Mouse (Mus musculus) lung, embryonic 14.5 days (tissue): ENCODE measurements around the gene H2-K1. TPM values are rescaled to one million over a fixed set of nuclear protein-coding genes. Genes with fewer than 3 reads are reported as not detected.
A peak's percentile ranks its signal among the peaks of the same experiment; 100 is the strongest.
"Not testable (repeated sequence)": the region's sequence is repeated elsewhere in the genome, so short reads cannot be mapped to it uniquely, and the experiment has no call there.

Experiments
- ATAC-seq: fragments of 200-750 bp; cut with Nextera tagmentation; 2 replicates; pipeline ENCODE4 v1.8.0; 2017; ENCODE audit warnings: mild to moderate bottlenecking, moderate TSS enrichment, moderate library complexity; ENCODE audit not compliant: insufficient read depth
- DNase-seq: peaks from one replicate; pipeline ENCODE4 v3.0.0-alpha.2; 2015
- H3K27ac ChIP-seq: fragments of 300-500 bp; sonication (generic); 2 replicates; pipeline ENCODE4 v1.5.1; 2014; ENCODE audit warnings: low read depth, mild to moderate bottlenecking, moderate library complexity
- H3K27me3 ChIP-seq: fragments of 300-500 bp; sonication (generic); 2 replicates; pipeline ENCODE4 v1.6.1; 2014; ENCODE audit warnings: low read length, control low read depth; ENCODE audit not compliant: insufficient read depth
- H3K36me3 ChIP-seq: fragments of 300-500 bp; sonication (generic); 2 replicates; pipeline ENCODE4 v1.6.1; 2014; ENCODE audit warnings: control low read depth; ENCODE audit not compliant: insufficient read depth
- H3K4me1 ChIP-seq: fragments of 300-500 bp; sonication (generic); 2 replicates; pipeline ENCODE4 v1.6.1; 2014; ENCODE audit warnings: antibody characterized with exemption, control low read depth; ENCODE audit not compliant: insufficient read depth
- H3K4me2 ChIP-seq: fragments of 300-500 bp; sonication (generic); 2 replicates; pipeline ENCODE4 v1.6.1; 2014; ENCODE audit warnings: mild to moderate bottlenecking
- H3K4me3 ChIP-seq: fragments of 300-500 bp; sonication (generic); 2 replicates; pipeline ENCODE4 v1.5.1; 2014; ENCODE audit warnings: low read depth, low read length
- H3K9ac ChIP-seq: fragments of 300-500 bp; sonication (generic); 2 replicates; pipeline ENCODE4 v1.6.1; 2014
- H3K9me3 ChIP-seq: fragments of 300-500 bp; sonication (generic); 2 replicates; pipeline ENCODE4 v1.6.1; 2016; ENCODE audit warnings: low read depth, low read length, control low read depth
- CTCF ChIP-seq: IDR thresholded peaks from 2 replicates; pipeline ENCODE4 v1.5.1; 2016; ENCODE audit warnings: antibody characterized with exemption, low read depth
- WGBS: fragments of 180-500 bp; shearing (Covaris S2); extraction: QIAGEN DNeasy Blood & Tissue Kit; methylation state at CpG from one replicate; pipeline ENCODE4 v1.1.7; 2014; 5-methylcytosine and 5-hydroxymethylcytosine counted together
- polyA plus RNA-seq: library from polyadenylated mRNA; unstranded; fragments of >200 nt; fragmentation: Nextera tagmentation; extraction: Ambion mirVana; gene quantifications from 2 replicates; pipeline ENCODE4 v1.2.1, GENCODE M21; 2014

Gene H2-K1
- polyA plus RNA-seq, 1 experiment from 2014 or later: 24.4 TPM

DNA sequence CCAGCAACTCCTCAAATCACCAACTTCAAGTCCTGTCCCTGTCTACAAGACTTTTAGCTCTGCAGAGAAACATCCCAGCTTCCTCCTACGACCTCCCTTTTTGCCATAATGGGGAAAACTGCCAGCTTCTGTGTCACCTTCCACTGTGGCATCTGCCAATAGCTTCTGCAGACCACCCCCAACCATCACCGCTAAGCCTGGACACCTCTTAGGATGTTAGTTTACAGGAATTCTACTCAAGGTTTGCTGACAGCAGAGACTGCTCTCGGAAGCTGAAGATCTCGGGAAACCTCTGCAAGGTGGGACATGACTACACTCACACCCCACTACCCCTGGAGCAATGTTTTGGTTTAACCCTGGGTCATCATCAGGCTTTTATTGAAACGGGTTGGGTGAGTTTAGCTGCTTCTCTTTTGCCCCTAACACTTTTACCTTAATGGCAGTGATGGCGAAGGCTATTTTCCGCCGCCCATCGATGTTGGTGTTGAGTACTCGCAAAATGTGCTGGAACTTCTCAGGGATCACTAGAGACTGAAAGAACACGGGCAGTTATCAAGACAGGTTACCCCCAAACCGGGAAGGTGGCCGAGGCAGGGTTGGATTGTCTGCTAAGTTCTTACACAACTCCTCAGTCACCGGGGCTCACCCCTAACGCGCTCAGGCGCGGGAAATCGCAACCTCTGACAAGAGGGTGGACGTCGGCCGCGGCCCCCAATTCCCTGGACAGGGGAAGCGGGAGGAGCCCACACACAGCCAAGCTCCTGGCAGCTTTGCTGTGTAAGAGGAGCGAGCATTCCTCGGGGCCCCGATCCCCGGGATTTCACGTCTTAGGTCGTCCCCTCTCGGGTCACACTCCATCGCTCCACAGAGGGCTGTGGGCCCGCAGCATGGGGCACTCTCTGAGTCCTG is 45.2 kb downstream of the H2-K1 start:
- Histone ChIP-seq H3K4me2 (peak overlapping the region; percentile 100), H3K9ac (peak overlapping the region; percentile 99), H3K4me3 (peak overlapping the region; percentile 99), H3K27ac (peak overlapping the region; percentile 97), H3K27me3 (no peaks in the 10 kb centered on the region), H3K9me3 (no peaks in the 10 kb centered on the region), H3K36me3 (peaks cover 56% of the 10 kb centered on the region), H3K4me1 (peaks cover 26% of the 10 kb centered on the region; the same call in 1 of the 2 replicates)
- peak; percentile 12 for ATAC-seq
- WGBS: under 1% methylated on average over 33 of the region's 33 CpGs
- no peak for DNase-seq
- TF ChIP-seq CTCF: no peak

DNA sequence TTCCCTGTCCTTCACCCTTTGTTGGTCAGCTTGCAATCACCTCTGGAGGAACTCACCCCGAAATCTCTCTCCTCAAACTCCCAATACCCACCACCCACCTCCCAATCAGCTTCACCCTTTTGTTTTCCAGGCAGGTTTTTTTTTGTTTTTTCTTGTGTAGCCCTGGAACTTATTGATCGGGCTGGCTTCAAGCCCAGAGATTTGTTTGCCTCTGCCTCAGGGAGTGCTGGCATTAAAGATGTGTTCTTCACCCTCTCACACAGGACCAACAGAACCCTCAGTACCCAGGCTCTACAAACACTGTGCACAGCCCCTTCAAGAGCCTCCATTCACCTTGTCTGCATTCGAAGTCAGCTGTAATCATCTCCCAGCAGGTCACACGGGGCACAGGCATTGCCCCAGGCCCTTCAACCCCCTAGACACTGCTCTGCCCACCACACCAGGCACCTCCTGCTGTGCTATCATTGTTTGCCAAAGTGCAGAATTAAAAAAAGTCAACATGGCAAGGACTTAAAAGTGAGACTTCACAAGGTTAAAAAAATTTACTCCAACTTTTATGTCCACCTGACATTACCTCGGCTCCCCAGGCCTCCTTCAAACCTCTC is 46.1 kb downstream of the H2-K1 start:
- peak overlapping the region; percentile 100 for H3K4me2 ChIP-seq
- TF ChIP-seq CTCF: no peak
- H3K9me3 ChIP-seq: no peaks in the 10 kb centered on the region
- peaks cover 56% of the 10 kb centered on the region for H3K36me3 ChIP-seq
- peak overlapping the region; percentile 48; the same call in 1 of the 2 replicates for H3K27ac ChIP-seq
- peak overlapping the region; percentile 99 for H3K9ac ChIP-seq
- H3K4me1 ChIP-seq: peaks cover 26% of the 10 kb centered on the region; the same call in 1 of the 2 replicates
- DNase-seq (no peak), ATAC-seq (no peak)
- WGBS: 35% methylated on average over 5 of the region's 5 CpGs
- peak overlapping the region; percentile 99 for H3K4me3 ChIP-seq
- H3K27me3 ChIP-seq: no peaks in the 10 kb centered on the region

DNA sequence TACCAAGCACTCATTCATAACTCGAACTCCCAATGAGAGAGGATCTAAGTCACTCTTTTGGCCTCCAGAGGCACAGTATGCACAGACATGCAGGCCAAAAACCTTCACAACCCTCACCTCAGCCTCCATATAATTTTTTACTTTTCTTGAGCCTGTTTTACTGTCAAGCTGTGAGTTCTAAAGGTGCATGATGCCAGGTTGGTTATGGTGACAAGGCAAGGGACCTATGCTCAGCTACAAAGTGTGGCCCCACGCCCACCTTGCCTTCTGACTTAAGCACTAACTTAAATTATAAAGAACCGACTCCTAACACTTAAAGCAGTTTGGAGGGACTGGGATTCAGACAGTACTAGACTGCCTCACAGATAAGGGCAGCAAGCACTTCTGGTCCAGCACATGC is 46.8 kb downstream of the H2-K1 start:
- TF ChIP-seq CTCF: no peak
- peak overlapping the region; percentile 99 for H3K9ac ChIP-seq
- peak overlapping the region; percentile 100 for H3K4me2 ChIP-seq
- H3K9me3 ChIP-seq: no peaks in the 10 kb centered on the region
- ATAC-seq: no peak
- no peaks in the 10 kb centered on the region for H3K27me3 ChIP-seq
- no peak overlapping the region; the same call in 1 of the 2 replicates for H3K27ac ChIP-seq
- peak overlapping the region; percentile 99 for H3K4me3 ChIP-seq
- WGBS: 80% methylated on average over 3 of the region's 3 CpGs
- H3K36me3 ChIP-seq: peaks cover 57% of the 10 kb centered on the region
- peaks cover 26% of the 10 kb centered on the region; the same call in 1 of the 2 replicates for H3K4me1 ChIP-seq
- DNase-seq: no peak

DNA sequence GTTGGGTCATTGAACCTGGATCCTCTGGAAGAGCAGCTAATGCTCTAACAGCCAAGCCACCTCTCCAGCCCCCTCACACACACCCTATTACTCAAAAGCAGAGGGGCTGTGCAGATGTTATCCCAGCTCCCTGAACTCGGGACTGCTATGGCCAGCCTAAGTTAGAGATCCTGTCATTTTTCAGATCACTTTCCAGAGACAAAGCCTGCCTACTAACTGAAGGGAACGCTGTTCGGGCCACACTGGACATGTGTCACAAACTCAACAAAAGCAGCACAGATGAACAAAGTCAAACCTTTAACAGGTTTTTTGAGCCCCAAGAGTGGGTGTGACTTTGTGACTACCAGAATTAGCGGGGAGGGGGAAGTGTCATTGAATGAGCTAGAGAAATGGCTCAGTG is 47.3 kb downstream of the H2-K1 start:
- H3K4me2 ChIP-seq: peak overlapping the region; percentile 100
- TF ChIP-seq CTCF: no peak
- ATAC-seq (no peak), DNase-seq (no peak)
- no peak overlapping the region; the same call in 1 of the 2 replicates for H3K27ac ChIP-seq
- peak overlapping the region; percentile 99; the same call in 1 of the 2 replicates for H3K4me3 ChIP-seq
- no peaks in the 10 kb centered on the region for H3K9me3 ChIP-seq
- H3K9ac ChIP-seq: peak overlapping the region; percentile 99
- peaks cover 59% of the 10 kb centered on the region for H3K36me3 ChIP-seq
- no peaks in the 10 kb centered on the region for H3K27me3 ChIP-seq
- 65% methylated on average over 4 of the region's 4 CpGs for WGBS
- peaks cover 26% of the 10 kb centered on the region; the same call in 1 of the 2 replicates for H3K4me1 ChIP-seq

GRCm38 (mm10) chr17:33952015-33952414 is 48.1 kb downstream of the H2-K1 start:
- Histone ChIP-seq H3K27ac (0 out of 2 replicates have a peak overlapping the region, but pooled peaks have one; percentile 85), H3K4me2 (peak overlapping the region; percentile 100), H3K4me1 (peaks cover 26% of the 10 kb centered on the region; the same call in 1 of the 2 replicates), H3K9ac (peak overlapping the region; percentile 99; the same call in 1 of the 2 replicates), H3K4me3 (peak overlapping the region; percentile 40), H3K36me3 (peaks cover 61% of the 10 kb centered on the region)
- not testable (repeated sequence) for H3K9me3 ChIP-seq, H3K27me3 ChIP-seq, DNase-seq, ATAC-seq
- WGBS: 70% methylated on average over 13 of the region's 13 CpGs

- Histone ChIP-seq H3K9ac (peak within 1 kb of the TSS; percentile 99), H3K4me2 (peak within 1 kb of the TSS; percentile 100), H3K4me1 (peaks cover 24% of the 10 kb centered on the region; the same call in 1 of the 2 replicates), H3K9me3 (no peaks in the 10 kb centered on the region), H3K4me3 (peak within 1 kb of the TSS; percentile 40), H3K27me3 (no peaks in the 10 kb centered on the region), H3K27ac (peak within 1 kb of the TSS; percentile 85), H3K36me3 (peaks cover 66% of the 10 kb centered on the region)
- DNase-seq (peak; percentile 92), ATAC-seq (peak; percentile 83)
- WGBS: under 1% methylated on average over 45 of the region's 45 CpGs
- TF ChIP-seq CTCF: peak; percentile 21; the same call in 1 of the 2 replicates
Measured at GRCm38 (mm10) chr17:33951021-33951946, 48.9 kb downstream of the H2-K1 start, which contains the start of gene B3galt4. TSS of gene B3galt4 (minus strand) at chr17:33951488.
